Mouse (Mus musculus) CH12.LX (cell line): ENCODE data around the gene Mesd.

Experiments used
- BHLHE40 ChIP-seq: IDR thresholded peaks from 2 replicates; pipeline ENCODE4 v1.6.1; 2011; ENCODE audit warnings: mild to moderate bottlenecking, low read depth, low read length, improper control_type of control experiment
- CHD1 ChIP-seq: IDR thresholded peaks from 2 replicates; pipeline ENCODE4 v1.6.1; 2012; ENCODE audit warnings: low read depth, low read length, improper control_type of control experiment, inconsistent platforms
- CHD2 ChIP-seq: IDR thresholded peaks from 2 replicates; pipeline ENCODE4 v1.6.1; 2011; ENCODE audit warnings: low read length, improper control_type of control experiment
- CTCF ChIP-seq, 2 experiments: IDR thresholded peaks in 1 of 2; conservative IDR thresholded peaks in 1 of 2; 2 replicates each; pipeline ENCODE4 v1.5.1; 2011 to 2012; ENCODE audit warnings: low read depth in 2 of 2, low read length in 2 of 2, improper control_type of control experiment in 1 of 2, inconsistent platforms in 1 of 2, mild to moderate bottlenecking in 1 of 2, moderate library complexity in 1 of 2
- E2F4 ChIP-seq: IDR thresholded peaks from 2 replicates; pipeline ENCODE4 v1.6.1; 2011; ENCODE audit warnings: low read depth, low read length, improper control_type of control experiment; ENCODE audit not compliant: insufficient replicate concordance
- EP300 ChIP-seq: IDR thresholded peaks from 2 replicates; pipeline ENCODE4 v1.6.1; 2011; ENCODE audit warnings: low read length, improper control_type of control experiment
- HCFC1 ChIP-seq: IDR thresholded peaks from 2 replicates; pipeline ENCODE4 v1.6.1; 2012; ENCODE audit warnings: low read depth, mild to moderate bottlenecking, inconsistent platforms, low read length, improper control_type of control experiment
- JUND ChIP-seq: conservative IDR thresholded peaks from 2 replicates; pipeline ENCODE4 v1.6.1; 2011; ENCODE audit warnings: low read depth, low read length, improper control_type of control experiment
- KAT2A ChIP-seq: IDR thresholded peaks from 2 replicates; pipeline ENCODE4 v1.6.1; 2012; ENCODE audit warnings: low read length, improper control_type of control experiment, inconsistent platforms; ENCODE audit not compliant: insufficient replicate concordance
- MAZ ChIP-seq: IDR thresholded peaks from 2 replicates; pipeline ENCODE4 v1.6.1; 2012; ENCODE audit warnings: low read depth, mild to moderate bottlenecking, inconsistent platforms, low read length, improper control_type of control experiment, moderate library complexity
- NELFE ChIP-seq: IDR thresholded peaks from 2 replicates; pipeline ENCODE4 v1.6.1; 2011; ENCODE audit warnings: low read depth, low read length, improper control_type of control experiment
- POLR2A ChIP-seq: IDR thresholded peaks from 2 replicates; pipeline ENCODE4 v1.6.1; 2011; ENCODE audit warnings: low read depth, mild to moderate bottlenecking, improper control_type of control experiment, low read length
- POLR2AphosphoS2 ChIP-seq: IDR thresholded peaks from 2 replicates; pipeline ENCODE4 v1.6.1; 2011; ENCODE audit warnings: low read depth, low read length, improper control_type of control experiment
- RAD21 ChIP-seq: IDR thresholded peaks from 2 replicates; pipeline ENCODE4 v1.6.1; 2011; ENCODE audit warnings: low read depth, mild to moderate bottlenecking, low read length, improper control_type of control experiment, moderate library complexity

- TF ChIP-seq CTCF (conservative IDR thresholded peaks at IDR 0.05 in 1 of 2, IDR thresholded peaks at IDR 0.05 in 1 of 2; ENCODE audit: low read depth in 2 of 2, low read length in 2 of 2) (no peak), POLR2A (no peak), HCFC1 (no peak), CHD2 (no peak), E2F4 (no peak), EP300 (peak; percentile 61), RAD21 (no peak), CHD1 (no peak), POLR2AphosphoS2 (no peak), JUND (peak; percentile 20; the same call in 1 of the 2 replicates), KAT2A (no peak), NELFE (no peak), MAZ (no peak), BHLHE40 (no peak)
These were observed 29.1 kb upstream of the Mesd start for GRCm38 (mm10) chr7:83855203-83855602.
